Mouse (Mus musculus): ENCODE measurements around the gene Scai. TPM values are rescaled to one million over a fixed set of nuclear protein-coding genes. Genes with fewer than 3 reads are reported as not detected.
A peak's percentile ranks its signal among the peaks of the same experiment; 100 is the strongest.
"Not testable (repeated sequence)": the region's sequence is repeated elsewhere in the genome, so short reads cannot be mapped to it uniquely, and the experiment has no call there.

The Scai gene
- polyA plus RNA-seq, 1 experiment from 2014 or later: 17.6 TPM

DNA sequence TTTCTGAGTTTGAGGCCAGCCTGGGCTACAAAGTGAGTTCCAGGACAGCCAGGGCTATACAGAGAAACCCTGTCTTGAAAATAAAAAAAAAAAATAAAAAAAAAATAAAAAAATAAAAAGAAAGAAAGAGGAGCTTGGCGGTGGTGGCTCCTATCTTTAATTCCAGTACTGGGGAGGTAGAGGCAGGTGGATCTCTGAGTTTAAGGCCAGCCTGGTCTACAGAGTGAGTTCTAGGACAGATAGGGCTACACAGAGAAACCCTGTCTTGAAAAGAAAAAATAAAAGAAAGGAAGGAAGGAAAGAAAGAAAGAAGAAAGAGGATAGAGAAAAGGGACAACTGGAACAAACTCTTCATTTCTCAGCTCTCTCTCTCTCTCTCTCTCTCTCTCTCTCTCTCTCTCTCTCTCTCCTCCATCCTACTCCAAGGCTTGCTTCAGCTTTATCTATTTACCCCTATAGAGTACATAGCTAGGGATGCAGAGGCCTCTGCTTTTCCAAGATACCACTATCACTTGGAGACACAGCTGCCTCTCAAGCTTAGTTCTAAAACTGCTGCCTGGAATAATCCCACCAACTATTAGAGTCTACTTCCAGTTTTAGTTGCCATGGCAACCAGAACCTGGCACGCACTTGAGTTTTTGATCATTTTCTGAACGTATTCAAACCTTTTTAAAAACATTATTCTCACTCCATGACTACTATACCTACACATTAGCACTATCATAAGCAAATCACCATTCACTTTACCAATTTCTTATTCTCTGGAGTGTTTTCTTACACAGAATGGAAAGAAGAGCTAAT is 60.8 kb downstream of the Scai start:
- Histone ChIP-seq H3K9me3 (replicated peaks) (no peaks in the 10 kb centered on the region), H3K4me1 (0 out of 2 replicates have a peak, but pooled peaks cover 3% of the 10 kb centered on the region), H3K27me3 (replicated peaks) (no peaks in the 10 kb centered on the region), H3K4me3 (replicated peaks) (no peak overlapping the region), H3K4me2 (no peak overlapping the region), H3K27ac (replicated peaks) (no peak overlapping the region), H3K9ac (replicated peaks) (no peak overlapping the region), H3K36me3 (0 out of 2 replicates have a peak, but pooled peaks cover 2% of the 10 kb centered on the region)
- peak; percentile 58; the same call in 1 of the 2 replicates for ATAC-seq (ENCODE audit: low FRiP score)
- WGBS: 76% methylated on average over 3 of the region's 3 CpGs

DNA sequence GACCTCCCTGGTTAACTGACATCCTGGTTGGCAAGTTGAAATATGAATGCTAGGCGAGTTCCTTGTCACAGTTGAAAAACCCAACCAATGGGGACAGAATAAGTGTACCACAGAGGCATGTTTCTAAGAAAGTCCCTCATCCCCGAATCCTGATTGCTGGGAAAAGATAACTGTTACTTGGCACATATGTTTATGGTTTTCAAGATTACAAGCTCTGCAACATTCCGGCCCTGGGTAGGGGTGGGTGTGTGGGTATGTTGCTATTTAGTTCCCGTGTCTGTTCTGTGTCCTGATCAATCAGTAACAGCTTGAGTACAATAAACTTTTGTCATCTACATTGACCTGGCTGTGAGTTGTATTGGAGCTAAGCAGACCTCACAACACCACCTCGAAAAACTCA is 66.4 kb downstream of the Scai start:
- Histone ChIP-seq H3K9me3 (replicated peaks) (no peaks in the 10 kb centered on the region), H3K4me1 (no peaks in the 10 kb centered on the region), H3K27me3 (replicated peaks) (no peaks in the 10 kb centered on the region), H3K36me3 (peaks cover 33% of the 10 kb centered on the region), H3K4me2 (no peak overlapping the region), H3K4me3 (replicated peaks) (no peak overlapping the region), H3K27ac (replicated peaks) (no peak overlapping the region), H3K9ac (replicated peaks) (no peak overlapping the region)
- no peak for ATAC-seq (ENCODE audit: low FRiP score)
- 75% methylated on average over 5 of the region's 5 CpGs for WGBS

DNA sequence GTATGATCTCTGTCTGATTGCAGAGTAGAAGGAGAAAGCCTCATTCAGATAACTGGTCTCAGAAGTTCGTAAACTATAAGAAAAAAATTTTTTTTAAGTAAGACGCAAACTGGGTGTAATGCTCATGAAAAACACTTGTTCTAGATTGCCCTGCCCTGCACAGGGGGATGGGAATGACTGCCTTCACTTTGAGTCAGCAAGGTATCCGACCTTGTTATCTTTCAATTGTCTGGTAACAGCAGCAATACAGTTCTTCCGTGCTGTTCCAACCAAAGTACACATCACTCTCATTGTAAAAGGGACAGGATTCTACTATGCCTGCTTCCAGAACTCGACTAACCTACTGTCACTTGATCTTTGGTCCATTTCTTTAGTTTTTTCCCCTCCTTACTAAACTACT is 69.4 kb downstream of the Scai start:
- no peak for ATAC-seq (ENCODE audit: low FRiP score)
- H3K4me1 ChIP-seq: no peaks in the 10 kb centered on the region

DNA sequence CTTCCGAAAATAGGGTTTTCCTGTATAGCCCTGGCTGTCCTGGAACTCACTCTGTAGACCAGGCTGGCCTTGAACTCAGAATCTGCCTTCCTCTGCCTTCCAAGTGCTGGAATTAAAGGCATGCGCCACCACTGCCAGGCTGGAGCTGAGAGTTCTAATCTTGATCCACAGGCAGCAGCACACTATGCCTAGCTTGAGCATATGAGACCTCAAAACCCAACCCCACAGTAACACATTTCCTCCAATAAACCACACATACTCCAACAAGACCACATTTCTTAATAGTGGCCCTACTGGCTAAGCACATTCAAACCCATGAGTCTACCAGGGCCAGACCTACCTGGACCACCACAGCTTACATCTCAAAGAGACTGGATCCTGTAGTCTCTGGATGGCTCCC is 74.0 kb downstream of the Scai start:
- H3K4me1 ChIP-seq: no peaks in the 10 kb centered on the region
- WGBS: 88% methylated on average over 2 of the region's 2 CpGs
- no peak for ATAC-seq (ENCODE audit: low FRiP score)
- no peak overlapping the region for H3K4me3 ChIP-seq (replicated peaks)
- no peak overlapping the region for H3K9ac ChIP-seq (replicated peaks)
- peaks cover 66% of the 10 kb centered on the region for H3K36me3 ChIP-seq
- H3K4me2 ChIP-seq: no peak overlapping the region
- no peak overlapping the region for H3K27ac ChIP-seq (replicated peaks)
- H3K27me3 ChIP-seq (replicated peaks): no peaks in the 10 kb centered on the region
- no peaks in the 10 kb centered on the region for H3K9me3 ChIP-seq (replicated peaks)

More for the DNA sequence above, 69.4 kb downstream of the Scai start:
- Histone ChIP-seq H3K9me3 (replicated peaks) (no peaks in the 10 kb centered on the region), H3K4me3 (replicated peaks) (no peak overlapping the region), H3K27ac (replicated peaks) (no peak overlapping the region), H3K27me3 (replicated peaks) (no peaks in the 10 kb centered on the region), H3K4me2 (no peak overlapping the region), H3K9ac (replicated peaks) (no peak overlapping the region), H3K36me3 (peaks cover 57% of the 10 kb centered on the region)
- WGBS: 93% methylated on average over 5 of the region's 5 CpGs

DNA sequence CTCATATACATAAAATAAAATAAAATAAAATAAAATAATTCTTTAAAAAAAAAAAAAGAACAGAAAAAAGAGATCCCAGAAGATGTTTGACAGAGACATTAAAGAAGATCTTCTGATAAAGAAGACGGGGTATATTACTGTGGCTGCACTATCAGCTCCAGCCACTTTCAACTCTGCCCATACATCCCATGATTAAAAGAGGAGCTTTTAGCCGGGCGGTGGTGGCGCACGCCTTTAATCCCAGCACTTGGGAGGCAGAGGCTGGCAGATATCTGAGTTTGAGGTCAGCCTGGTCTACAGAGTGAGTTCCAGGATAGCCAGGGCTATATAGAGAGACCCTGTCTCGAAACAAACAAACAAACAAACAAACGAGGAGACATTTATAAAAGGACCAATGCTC is 76.4 kb downstream of the Scai start:
- Histone ChIP-seq H3K4me1 (no peaks in the 10 kb centered on the region), H3K9ac (replicated peaks) (no peak overlapping the region), H3K4me3 (replicated peaks) (no peak overlapping the region), H3K27me3 (replicated peaks) (no peaks in the 10 kb centered on the region), H3K27ac (replicated peaks) (no peak overlapping the region), H3K36me3 (peaks cover 56% of the 10 kb centered on the region), H3K4me2 (no peak overlapping the region), H3K9me3 (replicated peaks) (no peaks in the 10 kb centered on the region)
- 97% methylated on average over 7 of the region's 7 CpGs for WGBS
- ATAC-seq (ENCODE audit: low FRiP score): no peak

DNA sequence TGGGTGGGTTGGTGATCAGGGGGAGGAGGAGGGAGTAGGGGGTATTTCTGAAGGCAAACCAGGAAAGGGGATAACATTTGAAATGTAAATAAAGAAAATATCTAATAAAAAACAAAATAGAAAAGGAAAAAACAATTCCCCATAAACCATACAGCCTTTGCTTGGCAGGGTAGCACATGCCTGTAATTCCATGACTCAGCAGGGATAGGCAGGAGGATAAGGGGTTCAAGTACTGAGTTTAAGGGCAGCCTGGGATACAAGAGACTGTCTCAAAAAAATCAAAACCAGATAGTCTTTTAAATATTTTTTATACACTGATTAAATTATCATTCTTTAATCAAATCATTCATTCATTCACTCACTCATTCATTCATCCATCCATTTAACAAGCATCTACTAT is 80.0 kb downstream of the Scai start:
- Histone ChIP-seq H3K4me3 (replicated peaks) (no peak overlapping the region), H3K9ac (replicated peaks) (no peak overlapping the region), H3K9me3 (replicated peaks) (no peaks in the 10 kb centered on the region), H3K4me1 (no peaks in the 10 kb centered on the region), H3K27ac (replicated peaks) (no peak overlapping the region), H3K27me3 (replicated peaks) (no peaks in the 10 kb centered on the region), H3K4me2 (no peak overlapping the region), H3K36me3 (peaks cover 47% of the 10 kb centered on the region)
- no peak for ATAC-seq (ENCODE audit: low FRiP score)

DNA sequence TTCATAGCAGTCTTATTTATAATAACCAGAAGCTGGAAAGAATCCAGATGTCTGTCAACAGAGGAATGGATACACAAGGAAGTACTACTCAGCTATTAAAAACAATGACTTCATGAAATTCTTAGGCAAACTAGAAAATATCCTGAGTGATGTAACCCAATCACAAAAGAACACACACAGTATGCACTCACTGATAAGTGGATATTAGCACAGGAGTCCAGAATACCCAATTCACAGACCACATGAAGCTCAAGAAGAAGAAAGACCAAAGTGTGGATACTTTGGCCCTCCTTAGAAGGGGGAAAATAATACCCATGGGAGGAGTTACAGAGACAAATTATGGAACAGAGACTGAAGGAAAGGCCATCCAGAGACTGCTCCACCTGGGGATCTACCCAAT is 80.8 kb downstream of the Scai start:
- H3K9me3 ChIP-seq (replicated peaks); H3K27ac ChIP-seq (replicated peaks); H3K4me1 ChIP-seq; H3K27me3 ChIP-seq (replicated peaks); ATAC-seq (ENCODE audit: low FRiP score); H3K4me3 ChIP-seq (replicated peaks); H3K4me2 ChIP-seq; H3K9ac ChIP-seq (replicated peaks): not testable (repeated sequence)
- H3K36me3 ChIP-seq: peaks cover 48% of the 10 kb centered on the region

DNA sequence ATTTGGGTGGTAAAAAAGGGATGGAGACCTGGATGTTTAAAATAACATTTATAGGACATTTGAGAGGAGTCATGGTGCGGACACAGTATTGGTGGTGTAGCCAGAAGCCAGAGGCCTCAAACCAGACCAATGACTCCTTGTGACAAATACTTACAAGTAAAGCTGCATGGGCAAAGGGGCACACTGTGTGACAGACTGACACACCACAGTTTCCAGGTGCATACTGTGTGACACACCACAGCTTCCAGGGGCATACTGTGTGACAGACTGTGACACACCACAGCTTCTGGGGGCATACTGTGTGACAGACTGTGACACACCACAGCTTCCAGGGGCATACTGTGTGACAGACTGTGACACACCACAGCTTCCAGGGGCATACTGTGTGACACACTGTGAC is 90.6 kb downstream of the Scai start:
- H3K4me3 ChIP-seq (replicated peaks); H3K4me1 ChIP-seq; ATAC-seq (ENCODE audit: low FRiP score); H3K9ac ChIP-seq (replicated peaks); H3K4me2 ChIP-seq; H3K27me3 ChIP-seq (replicated peaks); H3K9me3 ChIP-seq (replicated peaks); H3K27ac ChIP-seq (replicated peaks): not testable (repeated sequence)
- 100% methylated on average over 1 of the region's 1 CpGs for WGBS
- H3K36me3 ChIP-seq: peaks cover 38% of the 10 kb centered on the region

DNA sequence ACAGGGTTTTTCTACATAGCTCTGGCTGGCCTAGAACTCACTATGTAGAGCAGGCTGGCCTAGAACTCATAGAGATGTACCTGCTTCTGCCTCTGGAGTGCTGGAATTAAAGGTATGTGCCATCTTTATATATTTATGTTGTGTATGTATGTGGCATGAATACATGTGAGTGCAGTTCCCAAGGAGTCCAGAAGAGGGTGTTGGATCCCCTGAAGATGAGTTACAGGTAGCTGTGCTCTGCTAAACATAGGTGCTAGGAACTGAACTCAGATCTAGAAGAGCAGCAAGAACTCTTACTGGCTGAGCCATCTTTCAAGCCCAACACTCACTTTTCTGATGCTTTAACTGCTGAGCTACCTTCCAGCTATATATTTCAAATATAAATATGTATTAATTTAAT is 92.5 kb downstream of the Scai start:
- no peak for ATAC-seq (ENCODE audit: low FRiP score)
- Histone ChIP-seq H3K9ac (replicated peaks) (no peak overlapping the region), H3K27ac (replicated peaks) (no peak overlapping the region), H3K36me3 (peaks cover 35% of the 10 kb centered on the region), H3K4me3 (replicated peaks) (no peak overlapping the region), H3K27me3 (replicated peaks) (no peaks in the 10 kb centered on the region), H3K4me2 (no peak overlapping the region), H3K9me3 (replicated peaks) (no peaks in the 10 kb centered on the region), H3K4me1 (no peaks in the 10 kb centered on the region)

DNA sequence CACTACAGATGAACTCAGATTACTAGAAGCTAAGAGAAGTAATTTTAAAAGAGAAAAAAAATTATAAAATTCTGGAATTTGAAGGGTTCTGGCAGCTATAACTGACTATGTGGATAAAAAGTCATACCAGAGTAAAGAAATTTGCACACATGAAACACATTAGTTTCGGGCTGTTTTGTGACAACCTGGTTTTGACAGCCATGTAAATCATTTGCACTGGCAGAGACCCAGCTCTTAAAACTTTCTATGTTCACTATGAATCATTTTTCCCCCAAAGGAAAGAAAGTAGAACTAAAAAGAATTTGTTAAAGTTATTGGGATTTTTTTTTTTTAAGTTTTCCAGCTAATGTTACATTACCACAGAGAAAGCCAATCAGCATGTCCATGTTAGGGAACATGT is 98.6 kb downstream of the Scai start:
- no peak overlapping the region for H3K9ac ChIP-seq (replicated peaks)
- no peaks in the 10 kb centered on the region for H3K9me3 ChIP-seq (replicated peaks)
- no peak overlapping the region for H3K27ac ChIP-seq (replicated peaks)
- ATAC-seq (ENCODE audit: low FRiP score): no peak
- H3K36me3 ChIP-seq: peaks cover 43% of the 10 kb centered on the region
- H3K4me3 ChIP-seq (replicated peaks): no peak overlapping the region
- no peak overlapping the region for H3K4me2 ChIP-seq
- H3K27me3 ChIP-seq (replicated peaks): no peaks in the 10 kb centered on the region
- 95% methylated on average over 1 of the region's 1 CpGs for WGBS
- no peaks in the 10 kb centered on the region for H3K4me1 ChIP-seq

DNA sequence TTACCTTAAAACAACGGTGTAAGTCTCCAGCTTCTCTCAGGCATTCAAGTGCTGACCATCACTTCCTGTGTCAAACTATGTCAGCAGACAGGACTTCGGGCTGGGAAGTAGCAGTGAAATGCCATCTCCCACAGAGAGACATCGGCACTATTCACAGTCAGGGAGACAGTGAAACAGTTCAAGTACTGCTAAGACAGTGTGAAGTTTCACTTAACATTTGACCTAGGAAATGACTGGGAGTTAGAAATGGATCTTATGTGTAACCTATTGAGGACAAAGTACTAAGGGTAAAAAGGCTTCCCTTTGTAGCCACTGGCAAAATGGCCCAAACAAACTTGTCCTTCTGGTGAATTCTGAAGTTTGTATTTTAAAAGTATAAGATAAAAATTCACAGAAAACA is 107.8 kb downstream of the Scai start:
- Histone ChIP-seq H3K36me3 (peaks cover 66% of the 10 kb centered on the region), H3K4me3 (replicated peaks) (no peak overlapping the region), H3K27ac (replicated peaks) (no peak overlapping the region), H3K4me2 (no peak overlapping the region), H3K27me3 (replicated peaks) (no peaks in the 10 kb centered on the region), H3K9me3 (replicated peaks) (no peaks in the 10 kb centered on the region), H3K9ac (replicated peaks) (no peak overlapping the region), H3K4me1 (no peaks in the 10 kb centered on the region)
- ATAC-seq (ENCODE audit: low FRiP score): no peak
- 84% methylated on average over 3 of the region's 3 CpGs for WGBS

DNA sequence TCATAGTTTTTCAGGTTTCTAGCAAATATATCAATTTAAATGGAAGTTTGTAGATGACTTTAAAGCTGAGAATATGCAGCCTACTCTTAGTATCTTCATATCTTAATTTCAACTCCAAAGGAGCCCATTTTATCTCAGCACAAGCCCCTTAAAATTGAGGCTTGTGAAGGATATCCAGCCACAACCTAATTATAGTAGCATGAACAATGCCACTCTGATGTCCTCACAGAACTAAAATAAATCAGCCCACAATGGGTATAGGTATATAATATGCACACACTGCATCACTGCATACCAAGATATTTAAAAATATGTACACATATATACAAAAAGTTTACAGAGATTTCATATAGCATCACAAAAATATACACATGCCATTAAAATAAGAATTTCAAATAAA is 119.9 kb downstream of the Scai start:
- Histone ChIP-seq H3K27me3 (replicated peaks) (no peaks in the 10 kb centered on the region), H3K9ac (replicated peaks) (no peak overlapping the region), H3K9me3 (replicated peaks) (no peaks in the 10 kb centered on the region), H3K4me2 (no peak overlapping the region), H3K4me3 (replicated peaks) (no peak overlapping the region), H3K27ac (replicated peaks) (no peak overlapping the region), H3K36me3 (0 out of 2 replicates have a peak, but pooled peaks cover under 1% of the 10 kb centered on the region), H3K4me1 (no peaks in the 10 kb centered on the region)
- no peak for ATAC-seq (ENCODE audit: low FRiP score)
